Mouse (Mus musculus): ENCODE results near the gene Hagh.

DNA sequence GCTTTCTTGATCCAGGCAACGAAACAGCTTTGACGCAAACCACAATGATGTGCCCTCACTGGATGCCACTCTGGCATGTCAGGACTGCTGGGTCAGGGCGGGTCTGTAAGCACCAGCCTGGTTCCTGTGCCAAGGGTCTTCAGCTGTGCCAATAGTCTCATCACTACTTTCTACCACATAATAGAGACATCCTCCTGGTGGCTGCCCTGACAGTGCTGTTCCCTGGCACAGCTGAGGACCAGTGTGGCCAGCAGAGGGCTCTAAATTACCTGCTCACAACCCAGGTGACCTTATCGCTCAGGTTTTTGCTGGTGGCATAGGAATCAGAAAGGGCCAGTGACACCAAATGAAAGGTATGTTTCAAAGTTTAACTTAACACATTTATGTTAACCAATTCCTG is 1.2 kb downstream of the Hagh start:
- no peak for TF ChIP-seq POLR2A (IDR thresholded peaks at IDR 0.05; ENCODE audit: borderline replicate concordance, insufficient read depth, low read length)
- peak; percentile 70 for TF ChIP-seq CTCF (IDR thresholded peaks at IDR 0.05; ENCODE audit: borderline replicate concordance, insufficient read depth, low read depth, low read length)
